Mouse (Mus musculus) cerebellum, adult 2 months (tissue): Measurements from ENCODE around the gene Serpinb9b.

Experiments used
- CTCF ChIP-seq: fragments of 200-500 bp; IDR thresholded peaks from 2 replicates; pipeline ENCODE4 v1.5.1; 2011; ENCODE audit warnings: low read depth, mild to moderate bottlenecking, control low read depth, low read length, moderate library complexity, borderline replicate concordance; ENCODE audit not compliant: insufficient read depth
- POLR2A ChIP-seq: fragments of 200-500 bp; IDR thresholded peaks from 2 replicates; pipeline ENCODE4 v1.6.1; 2011; ENCODE audit warnings: low read length, control low read depth, borderline replicate concordance; ENCODE audit not compliant: insufficient read depth

- TF ChIP-seq POLR2A: no peak
- TF ChIP-seq CTCF: no peak
Observed at GRCm38 (mm10) chr13:33001341-33001740, 25.9 kb upstream of the Serpinb9b start.
